Comparison of ENCODE assay signal across 24 mouse cellular contexts in genomic region chr2:168193685-168194084, GRCm38 (mm10).
"Had no signal": no experiment of that assay in that cellular context is flagged by ENCODE, and none has a peak within 500 bp of the region (broad histone marks: within the 10 kb centered on the region; RNA-seq: fewer than 3 reads in every experiment).

No protein-coding gene starts in this region.

- H3K9me3 ChIP-seq: hindbrain, embryonic 10.5 days; hindbrain, embryonic 12.5 days; intestine, embryonic 15.5 days; limb, embryonic 10.5 days; limb, embryonic 12.5 days; liver, embryonic 13.5 days; liver, embryonic 15.5 days had no signal

- H3K9ac ChIP-seq: hindbrain, embryonic 12.5 days; hindbrain, embryonic 14.5 days; intestine, embryonic 15.5 days; limb, embryonic 12.5 days; liver, embryonic 13.5 days; liver, embryonic 15.5 days; liver, postnatal 0 days had no signal

- H3K27me3 ChIP-seq: hindbrain, embryonic 12.5 days; intestine, embryonic 15.5 days; limb, embryonic 12.5 days; liver, embryonic 13.5 days; liver, embryonic 15.5 days had no signal

- DNase-seq: gastrocnemius, adult 2 months; gastrocnemius, postnatal 10 days; gastrocnemius, postnatal 25 days; heart, adult 2 months; heart, postnatal 10 days; heart, postnatal 4 days; kidney, adult 18-20 months; kidney, adult 8-10 months; kidney, postnatal 10 days; kidney, postnatal 36 days; layer of hippocampus, adult 9-11 months; layer of hippocampus, postnatal 36 days; liver; liver, embryonic 13.5 days; liver, postnatal 0 days had no signal

- H3K27ac ChIP-seq: gastrocnemius, adult 2 months; heart, adult 2 months; hindbrain, embryonic 10.5 days; hindbrain, embryonic 12.5 days; hindbrain, embryonic 14.5 days; intestine, embryonic 15.5 days; limb, embryonic 10.5 days; limb, embryonic 12.5 days; liver, embryonic 13.5 days; liver, embryonic 15.5 days had no signal

- H3K4me3 ChIP-seq: gastrocnemius, adult 2 months; heart, adult 2 months; hindbrain, embryonic 10.5 days; hindbrain, embryonic 12.5 days; intestine, embryonic 15.5 days; limb, embryonic 10.5 days; limb, embryonic 12.5 days; liver, embryonic 13.5 days; liver, embryonic 15.5 days had no signal

- H3K4me2 ChIP-seq: heart, embryonic 11.5 days; hindbrain, embryonic 12.5 days; hindbrain, embryonic 14.5 days; intestine, embryonic 15.5 days; limb, embryonic 12.5 days; liver, embryonic 11.5 days; liver, embryonic 13.5 days; liver, embryonic 15.5 days had no signal
